Mouse (Mus musculus) cerebellum, postnatal 25 days (tissue): Measurements from ENCODE around the gene Snta1.
"Not testable (repeated sequence)": the region's sequence is repeated elsewhere in the genome, so short reads cannot be mapped to it uniquely, and the experiment has no call there.

ENCODE experiments used
- DNase-seq, 2 experiments: peaks; one replicate each; pipeline ENCODE4 v3.0.0; 2021; ENCODE audit warnings: mixed read lengths in 2 of 2

The Snta1 gene

DNA sequence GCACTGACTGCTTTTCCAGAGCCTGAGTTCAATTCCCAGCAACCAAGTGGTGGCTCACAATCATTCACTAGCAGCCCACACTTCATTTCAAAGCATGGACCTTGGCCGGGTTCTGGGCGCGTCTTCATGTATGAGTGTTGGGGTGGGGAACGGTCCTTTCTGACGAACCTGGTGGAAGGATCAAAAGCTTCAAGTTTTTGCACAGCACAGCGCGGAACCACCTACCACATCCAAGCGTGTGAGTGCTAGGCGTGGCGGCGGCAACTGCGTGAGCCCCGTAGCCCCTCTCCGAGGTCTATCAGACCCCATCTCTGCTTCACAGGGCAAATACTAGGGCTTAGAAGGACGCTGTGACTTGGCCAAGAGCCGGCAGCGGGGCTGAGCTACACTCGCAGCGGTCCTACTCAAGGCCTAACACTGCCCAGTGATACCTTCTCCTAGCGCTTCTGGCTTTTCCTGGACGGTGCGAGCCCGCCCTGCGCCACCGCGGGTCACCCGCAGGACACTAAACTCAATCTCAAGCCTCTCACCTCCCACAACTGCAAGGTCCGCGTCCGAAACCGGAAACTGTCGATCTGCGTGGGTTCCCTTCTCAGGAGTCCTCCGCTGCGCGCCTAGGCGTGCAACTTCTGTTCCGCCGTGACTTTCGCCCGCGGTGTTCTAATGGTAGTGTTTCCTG is 35.6 kb downstream of the Snta1 start:
- peak; percentile 92 to 94 for DNase-seq

DNA sequence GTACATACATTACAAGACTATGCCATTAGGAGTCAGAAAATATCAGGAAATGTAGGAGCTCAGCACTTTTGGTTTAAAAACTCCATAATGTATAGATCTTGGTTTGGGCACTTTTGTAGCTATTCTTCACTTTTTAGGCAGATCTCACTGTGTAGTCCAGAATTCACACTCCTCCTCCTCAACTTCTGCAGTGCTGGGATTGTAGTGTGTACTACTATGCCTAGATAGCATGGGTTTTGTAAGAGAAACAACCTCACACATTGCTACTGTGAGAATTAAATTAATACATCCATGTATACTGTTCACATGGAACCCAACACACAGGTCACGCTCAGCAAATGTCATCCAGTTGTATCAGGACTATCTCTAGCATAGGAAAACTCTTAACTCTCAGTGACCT is 40.4 kb downstream of the Snta1 start:
- no peak for DNase-seq

DNA sequence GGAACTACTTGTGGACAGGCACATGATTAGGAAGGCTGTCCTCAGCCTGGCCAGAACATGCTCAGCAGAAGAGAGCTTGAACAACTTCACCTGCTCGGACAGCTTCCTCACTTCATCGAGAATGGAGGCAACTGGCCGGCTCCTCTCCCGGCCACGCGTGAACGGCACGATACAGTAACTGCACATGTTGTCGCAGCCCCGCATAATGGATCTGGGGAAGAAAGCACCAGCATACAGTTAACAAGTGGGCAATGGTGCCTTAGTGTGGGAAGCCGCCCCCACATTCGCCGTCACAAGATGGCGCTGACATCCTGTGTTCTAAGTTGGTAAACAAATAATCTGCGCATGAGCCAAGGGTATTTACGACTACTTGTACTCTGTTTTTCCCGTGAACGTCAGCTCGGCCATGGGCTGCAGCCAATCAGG is 53.9 kb downstream of the Snta1 start:
- not testable (repeated sequence) for DNase-seq

DNA sequence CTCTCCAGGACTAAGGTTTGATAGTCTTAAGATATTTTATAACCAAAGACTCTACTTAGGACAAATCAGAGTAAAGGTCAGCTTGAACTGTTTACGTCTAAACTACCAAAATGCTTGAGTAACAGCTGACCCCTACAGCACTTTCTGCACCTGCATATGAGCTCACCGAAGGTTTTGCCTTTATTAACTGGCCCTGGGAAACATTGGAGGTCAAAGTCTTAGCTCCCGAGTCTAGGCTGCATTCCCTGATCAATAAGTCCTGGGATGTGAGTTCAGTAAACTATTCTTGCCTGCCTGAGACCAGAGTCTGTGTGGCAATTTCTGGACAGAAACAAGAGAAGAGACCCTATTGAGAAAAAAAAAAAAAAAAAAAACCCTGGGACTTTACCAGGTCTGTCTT is 59.7 kb downstream of the Snta1 start:
- no peak for DNase-seq

DNA sequence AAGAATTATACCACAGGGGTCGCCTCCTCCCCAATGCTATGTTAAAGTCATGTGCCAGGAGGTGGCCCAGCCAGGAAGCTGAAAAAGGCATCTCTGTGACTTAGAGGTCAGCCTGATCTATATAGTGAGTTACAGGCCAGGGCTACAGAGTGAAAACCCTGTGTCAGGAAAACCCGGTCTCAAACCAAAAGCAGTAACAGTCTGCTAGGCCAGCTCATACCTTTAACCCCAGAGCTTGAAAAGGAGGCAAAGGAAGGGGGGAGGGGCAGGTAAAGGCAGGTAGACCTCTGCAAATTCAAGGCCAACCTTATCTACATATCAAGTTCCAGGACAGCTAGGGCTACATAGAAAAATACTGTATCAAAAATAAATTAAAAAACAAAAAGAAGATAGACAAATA is 68.5 kb downstream of the Snta1 start:
- DNase-seq, result no peak

DNA sequence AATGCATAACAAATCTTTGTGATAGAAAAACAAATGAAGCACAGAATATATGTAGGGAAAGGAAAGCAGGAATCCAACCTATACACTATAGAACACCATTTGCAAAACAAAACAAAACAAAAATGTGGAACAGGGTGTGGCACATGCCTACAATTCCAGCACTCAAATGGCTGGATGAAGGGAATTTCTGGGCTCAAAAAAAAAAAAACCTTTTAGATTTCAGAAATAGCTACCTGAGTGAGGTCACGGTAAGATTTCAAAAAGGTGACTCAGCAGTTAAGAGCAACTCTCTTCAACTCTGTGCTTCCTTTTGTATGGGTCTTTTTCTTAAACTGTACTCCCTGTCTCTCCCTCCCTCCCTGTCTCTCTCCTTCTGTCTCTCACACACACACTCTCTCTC is 69.7 kb downstream of the Snta1 start:
- DNase-seq, result no peak

DNA sequence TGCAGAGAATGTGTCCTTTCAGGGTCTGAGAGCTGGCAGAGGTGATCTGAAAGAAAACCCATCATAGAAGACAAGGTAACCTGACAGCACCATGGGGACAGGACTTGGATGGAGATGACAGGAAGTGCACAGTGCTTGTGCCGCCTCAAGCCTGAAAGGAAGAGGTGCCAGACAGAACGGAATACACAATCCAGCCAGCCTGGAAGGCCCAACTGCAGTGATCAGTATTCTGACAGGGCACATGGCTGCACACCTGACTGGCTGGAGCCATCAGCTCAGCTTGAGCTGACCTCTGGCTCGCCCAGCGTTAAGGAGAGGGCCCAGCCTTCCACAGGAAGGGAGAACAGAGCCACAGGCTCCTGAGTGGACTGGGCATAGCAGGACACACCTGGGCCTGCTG is 72.3 kb downstream of the Snta1 start:
- DNase-seq, result no peak

DNA sequence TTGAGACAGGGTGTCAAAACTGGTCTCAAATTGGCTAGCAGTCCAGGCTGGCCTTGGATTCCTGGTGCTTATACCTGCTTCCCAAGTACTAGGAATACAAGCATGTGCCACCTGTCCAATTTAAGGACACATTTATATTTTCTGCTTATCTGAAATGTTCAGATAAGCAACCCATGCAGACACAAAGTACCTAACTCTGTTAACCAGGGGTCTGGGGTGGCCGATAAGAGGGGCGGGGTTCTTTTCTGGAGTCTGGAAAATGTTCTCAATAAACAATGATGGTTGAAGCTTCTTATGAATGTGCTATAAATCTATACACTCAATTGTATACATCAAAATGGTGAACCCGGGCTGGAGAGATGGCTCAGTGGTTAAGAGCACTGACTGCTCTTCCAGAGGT is 81.0 kb downstream of the Snta1 start:
- DNase-seq, result no peak
